Mouse (Mus musculus): ENCODE measurements at regions not wholly inside any gene's neighbourhood (a gene's known extent, or its start where the extent isn't known, plus 50 kb on each side); places are given as distances from the start of the nearest gene placed in this dataset.
A peak's percentile ranks its signal among the peaks of the same experiment; 100 is the strongest.

- DNase-seq (ENCODE audit: low spot score in 2 of 2): no peak
Measured at GRCm38 (mm10) chr4:149844971-149845370, 70.9 kb upstream of the Slc25a33 start.

- DNase-seq (ENCODE audit: low spot score in 2 of 2): no peak
Measured at GRCm38 (mm10) chr4:149843736-149844135, 69.7 kb upstream of the Slc25a33 start.

GRCm38 (mm10) chr4:149842906-149843305 lies 68.8 kb upstream of the Slc25a33 start:
- no peak for DNase-seq (ENCODE audit: low spot score in 2 of 2)

- DNase-seq (ENCODE audit: low spot score in 2 of 2): no peak
Measured at GRCm38 (mm10) chr4:149841856-149842255, 67.8 kb upstream of the Slc25a33 start.

- DNase-seq (ENCODE audit: low spot score in 2 of 2): peak; percentile 78 to 84
Measured at GRCm38 (mm10) chr4:149840511-149841292, 66.6 kb upstream of the Slc25a33 start.

- no peak for DNase-seq (ENCODE audit: low spot score in 2 of 2)
Measured at GRCm38 (mm10) chr4:149838682-149839081, 64.6 kb upstream of the Slc25a33 start.

GRCm38 (mm10) chr4:149834646-149835156 lies 60.6 kb upstream of the Slc25a33 start:
- no peak for DNase-seq (ENCODE audit: low spot score in 2 of 2)

- DNase-seq (ENCODE audit: low spot score in 2 of 2): no peak
Measured at GRCm38 (mm10) chr4:149832446-149833101, 58.5 kb upstream of the Slc25a33 start.

GRCm38 (mm10) chr4:149830551-149831192 lies 56.6 kb upstream of the Slc25a33 start:
- no peak for DNase-seq (ENCODE audit: low spot score in 2 of 2)

GRCm38 (mm10) chr4:149829964-149830363 lies 55.9 kb upstream of the Slc25a33 start:
- no peak for DNase-seq (ENCODE audit: low spot score in 2 of 2)

- DNase-seq (ENCODE audit: low spot score in 2 of 2): no peak
Measured at GRCm38 (mm10) chr4:149827784-149828183, 53.7 kb upstream of the Slc25a33 start.

All from left cerebral cortex, adult 18-20 months (tissue).